Mouse (Mus musculus) G1E-ER4 (cell line): ENCODE results near the gene Cerk. TPM values are rescaled to one million over a fixed set of nuclear protein-coding genes. Genes with fewer than 3 reads are reported as not detected.

ENCODE experiments used
- GATA1 ChIP-seq: IDR thresholded peaks from one replicate; pipeline ENCODE4 v1.8.0; 2012; ENCODE audit warnings: low read length, inconsistent platforms
- polyA plus RNA-seq: library from polyadenylated mRNA; stranded (reverse); fragments of >175 nt; gene quantifications from 2 replicates; pipeline ENCODE4 v1.2.3, GENCODE M21; 2012

Gene Cerk
- polyA plus RNA-seq, 1 experiment: not detected

DNA sequence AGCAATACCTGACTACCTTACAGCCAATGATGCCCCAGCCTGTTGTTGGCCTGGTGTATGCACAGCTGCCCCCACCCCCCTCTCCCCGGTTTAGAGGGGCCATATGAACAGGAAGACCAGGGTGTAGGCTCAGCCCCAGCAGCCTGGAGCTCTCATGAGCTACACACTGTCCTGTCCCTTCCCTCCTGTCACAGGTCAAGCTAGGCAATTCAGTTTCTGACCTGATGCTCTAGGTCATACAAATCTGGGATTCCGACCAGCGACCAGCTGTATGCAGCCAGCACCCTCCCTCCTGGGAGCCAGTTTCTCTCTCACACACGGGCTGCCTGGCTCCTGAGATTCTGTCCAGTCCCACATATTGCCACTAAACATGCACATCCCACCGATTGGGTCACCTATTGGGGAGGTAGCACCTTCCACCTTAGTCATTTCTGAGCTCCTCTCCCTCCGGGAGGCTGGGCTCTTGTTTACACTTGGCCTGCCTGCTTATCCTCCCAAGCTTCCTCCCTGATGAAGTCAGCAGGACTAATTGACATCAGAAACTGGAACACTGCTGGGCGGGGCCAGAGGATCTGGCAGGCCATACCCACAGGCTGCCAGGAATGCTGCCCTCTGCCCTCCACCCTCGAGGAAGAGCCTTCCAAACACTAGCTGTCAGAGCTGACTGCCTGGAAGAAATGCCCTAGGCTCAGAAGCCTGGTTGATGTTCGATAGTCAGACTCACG is 3.0 kb upstream of the Cerk start:
- TF ChIP-seq GATA1: no peak

- TF ChIP-seq GATA1: no peak
Measured at GRCm38 (mm10) chr15:86188186-86188585, 2.2 kb upstream of the Cerk start.

- TF ChIP-seq GATA1: no peak
Measured at GRCm38 (mm10) chr15:86186686-86187085, 745 bp upstream of the Cerk start.

DNA sequence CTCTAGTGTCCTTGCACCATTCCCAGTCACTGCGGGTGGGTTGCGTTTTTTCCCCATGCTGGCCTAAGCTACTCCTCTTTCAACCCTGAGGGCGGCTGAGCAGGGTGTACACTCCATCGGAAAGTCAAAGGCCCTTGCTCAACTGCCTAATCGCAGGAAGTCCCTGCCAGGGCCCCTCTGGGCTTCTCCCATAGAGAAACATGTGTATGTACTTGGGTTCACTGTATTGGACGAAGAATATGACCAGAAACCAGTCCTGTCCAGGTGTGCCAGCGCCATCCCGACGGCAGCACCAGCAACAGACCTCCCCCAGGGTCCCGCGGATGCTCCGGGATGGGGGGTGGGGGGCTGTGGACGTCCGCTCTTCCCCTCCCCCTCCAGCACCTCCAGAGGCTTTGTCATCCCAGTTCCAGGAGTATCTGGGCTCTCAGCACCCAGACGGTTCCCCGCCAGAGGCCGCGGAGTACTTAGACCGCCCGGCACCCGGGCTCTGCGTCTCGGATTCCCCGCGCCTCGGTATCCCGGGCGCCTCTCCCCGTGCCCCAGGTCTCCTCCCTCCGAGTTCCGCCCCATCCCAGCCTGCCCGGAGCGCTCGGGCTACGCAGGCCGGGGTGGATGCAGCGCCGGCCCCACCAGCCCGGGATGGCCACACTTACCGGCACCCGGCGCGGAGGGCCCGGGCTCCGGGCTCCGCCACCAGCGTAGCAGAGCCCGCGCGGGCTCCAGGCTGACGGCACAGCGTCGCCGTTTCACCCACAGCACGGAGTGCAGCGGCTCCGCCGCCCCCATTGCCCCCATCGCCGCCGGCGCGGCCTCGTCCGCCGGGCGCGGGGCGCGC is 871 bp downstream of the Cerk start:
- TF ChIP-seq GATA1: no peak

DNA sequence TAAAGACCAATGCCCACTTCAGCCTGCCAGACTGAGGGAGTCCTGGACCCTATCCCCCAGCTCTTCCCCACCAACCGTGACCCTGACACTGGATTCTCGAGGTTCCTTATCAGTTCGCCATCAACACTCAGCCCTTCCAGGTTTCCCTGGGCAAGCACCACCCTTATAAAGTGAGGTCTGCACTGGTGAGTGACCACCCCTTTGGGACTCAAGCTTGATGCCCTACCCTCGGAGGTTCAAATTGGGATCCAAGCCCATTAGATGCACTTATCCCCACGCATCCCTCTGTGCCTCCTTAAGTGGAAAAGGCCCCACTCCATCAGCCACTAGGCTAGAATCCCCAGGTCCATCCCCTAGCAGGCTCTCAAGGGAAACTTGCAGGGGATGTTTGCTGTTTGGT is 1.9 kb downstream of the Cerk start:
- TF ChIP-seq GATA1: no peak

GRCm38 (mm10) chr15:86183484-86183883 is 2.5 kb downstream of the Cerk start:
- no peak for TF ChIP-seq GATA1

DNA sequence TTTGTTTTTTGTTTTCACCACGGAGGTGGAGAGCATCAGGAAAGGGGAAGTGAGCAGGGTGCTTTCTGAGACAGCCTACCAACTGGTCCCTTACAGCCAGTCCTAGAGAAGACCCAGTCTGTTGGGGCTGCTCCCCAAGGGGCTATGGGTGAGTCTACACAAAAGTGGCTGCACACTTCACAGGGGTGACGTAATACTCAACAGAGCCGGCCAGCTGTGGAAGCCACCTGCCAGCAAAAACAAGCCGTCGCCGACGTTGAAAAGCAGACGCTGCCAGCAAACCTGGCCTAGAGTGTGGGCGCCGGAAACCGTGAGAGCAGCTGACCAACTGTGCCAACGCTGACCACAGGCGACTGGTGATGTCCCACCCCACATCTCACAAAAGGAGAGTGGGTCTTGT is 3.3 kb downstream of the Cerk start:
- no peak for TF ChIP-seq GATA1

DNA sequence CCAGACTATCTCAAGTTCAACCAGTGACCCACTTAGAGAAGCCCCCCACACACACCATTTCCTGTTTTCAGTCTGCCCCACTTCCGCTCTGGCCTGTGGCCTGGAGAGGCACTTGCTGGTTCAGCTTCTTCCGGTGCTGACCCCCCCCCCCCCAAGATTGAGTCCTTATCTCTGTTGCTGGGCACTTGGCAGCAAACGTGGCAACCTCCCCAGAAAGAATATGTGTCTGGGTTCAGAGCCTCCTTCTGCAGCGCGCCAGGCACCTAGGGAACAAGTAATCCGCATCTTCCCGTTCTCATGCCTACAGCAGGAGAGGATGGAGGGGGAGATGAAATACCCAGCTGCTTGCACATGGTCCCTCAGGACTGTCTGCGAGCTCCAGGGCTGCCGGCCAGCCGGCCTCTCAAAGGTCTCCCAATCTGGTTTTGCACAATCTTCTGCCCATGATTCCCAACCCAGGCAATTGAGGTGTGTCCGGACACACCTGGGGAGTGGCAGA is 4.0 kb downstream of the Cerk start:
- no peak for TF ChIP-seq GATA1

DNA sequence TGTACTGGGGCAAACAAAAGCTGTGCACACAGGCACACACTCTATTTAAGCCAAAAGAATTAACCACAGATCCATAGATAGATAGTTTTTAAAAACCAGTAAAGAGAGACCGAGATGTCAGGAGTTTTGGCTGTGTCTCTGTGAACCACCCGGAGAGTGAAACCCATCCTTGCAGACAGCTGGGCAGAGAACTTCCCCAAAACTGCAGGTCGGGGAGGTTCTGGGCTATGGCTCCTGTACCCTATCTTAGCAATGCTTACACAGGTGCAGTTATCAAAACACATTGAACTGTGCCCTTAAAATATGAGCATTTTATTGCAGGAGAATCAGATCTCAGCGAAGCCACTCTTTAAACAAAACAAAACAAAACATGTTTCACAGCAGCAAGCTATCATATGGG is 5.5 kb downstream of the Cerk start:
- no peak for TF ChIP-seq GATA1

DNA sequence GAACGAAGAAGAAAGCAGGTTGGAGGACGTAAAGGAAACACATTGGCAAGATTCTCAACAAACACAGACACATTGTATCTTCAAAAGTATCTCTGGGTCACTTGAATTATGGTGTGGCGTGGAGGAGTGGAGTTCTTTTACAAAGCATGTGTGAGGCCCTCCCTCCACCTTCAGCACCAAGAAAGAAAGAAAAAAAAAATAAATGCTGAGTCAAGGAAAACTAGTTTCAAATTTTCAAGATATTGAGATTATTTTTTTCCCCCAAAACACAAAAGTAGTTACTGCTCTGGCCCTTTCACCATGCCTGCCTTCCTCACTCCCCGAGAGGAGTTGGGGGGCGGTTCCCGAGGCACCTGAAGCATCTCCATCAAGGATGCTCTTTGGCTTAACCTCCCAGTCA is 7.3 kb downstream of the Cerk start:
- no peak for TF ChIP-seq GATA1

GRCm38 (mm10) chr15:86176771-86177702 is 8.9 kb downstream of the Cerk start:
- no peak for TF ChIP-seq GATA1

DNA sequence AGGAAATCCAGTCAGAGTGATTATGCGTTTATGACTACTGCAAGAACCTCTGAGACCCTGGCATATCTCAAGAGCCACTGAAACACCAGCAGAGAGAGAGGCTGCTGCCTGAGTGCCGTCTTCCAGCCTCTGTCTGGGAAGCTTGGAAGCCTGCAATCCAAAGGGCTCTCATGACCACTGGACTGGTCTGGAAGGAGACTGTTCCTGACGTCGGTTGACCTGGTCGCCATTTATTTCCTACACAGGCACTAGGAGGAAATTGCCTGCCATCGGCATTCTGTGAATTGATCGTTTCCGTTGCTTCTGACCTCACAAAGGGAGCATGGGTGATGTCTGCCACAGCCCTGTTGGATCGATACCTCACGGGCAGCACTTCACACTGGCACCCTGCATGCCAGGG is 9.8 kb downstream of the Cerk start:
- TF ChIP-seq GATA1: no peak

- TF ChIP-seq GATA1: no peak
Measured at GRCm38 (mm10) chr15:86175253-86176050, 10.5 kb downstream of the Cerk start.

DNA sequence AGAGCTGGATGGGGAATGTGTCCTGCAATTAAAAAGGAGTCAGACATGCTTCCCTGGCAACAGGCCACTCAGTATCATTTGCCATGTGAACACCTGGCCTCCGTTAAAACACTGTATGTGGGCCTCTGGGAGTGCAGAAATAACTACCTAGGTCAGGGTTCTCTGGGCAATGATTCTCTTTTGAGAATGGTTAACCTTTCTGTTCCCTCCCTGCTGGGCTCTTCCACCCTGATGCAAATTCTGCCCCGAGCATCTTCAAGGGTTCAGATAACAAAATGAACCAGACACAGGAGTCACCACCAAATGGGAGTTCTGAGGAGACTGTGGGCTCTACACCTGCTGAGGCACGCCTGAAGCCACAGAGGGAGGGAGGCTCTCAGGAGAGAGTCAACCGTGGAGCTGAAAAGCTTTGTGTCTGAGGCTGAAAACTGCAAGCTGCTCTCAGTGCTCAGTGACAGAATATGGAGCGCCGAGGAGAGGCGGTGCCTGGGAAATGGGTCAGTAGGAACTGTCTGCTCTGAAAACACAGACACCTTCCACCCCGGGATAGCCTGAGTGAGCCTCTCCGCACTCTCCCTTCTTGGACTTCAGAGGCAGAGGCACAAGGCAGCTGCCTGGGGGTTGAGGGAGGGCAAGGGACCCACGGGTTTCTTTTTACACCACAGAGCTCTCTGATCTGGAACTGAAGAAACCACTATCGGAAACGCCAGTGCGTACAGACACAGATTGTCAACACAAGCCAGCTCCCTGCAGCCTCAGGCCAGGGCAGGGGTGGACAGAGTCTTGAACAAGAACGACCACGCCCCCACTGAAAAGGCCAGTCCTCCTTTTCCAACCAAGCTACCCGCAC is 12.6 kb downstream of the Cerk start:
- TF ChIP-seq GATA1: no peak
